Mouse (Mus musculus) layer of hippocampus, adult 2 months (tissue): ENCODE data around the gene Polq. TPM values are rescaled to one million over a fixed set of nuclear protein-coding genes. Genes with fewer than 3 reads are reported as not detected.
"Not testable (repeated sequence)": the region's sequence is repeated elsewhere in the genome, so short reads cannot be mapped to it uniquely, and the experiment has no call there.

Source experiments
- DNase-seq, 2 experiments: peaks; one replicate each; pipeline ENCODE4 v3.0.0; 2022; ENCODE audit warnings: low spot score in 2 of 2
- H3K27ac ChIP-seq: fragments of 200-600 bp; 2 replicates; pipeline ENCODE4 v1.8.1; 2022
- H3K4me3 ChIP-seq: fragments of 200-600 bp; 2 replicates; pipeline ENCODE4 v1.8.1; 2022; ENCODE audit warnings: mild to moderate bottlenecking
- CTCF ChIP-seq: fragments of 200-600 bp; conservative IDR thresholded peaks from 2 replicates; pipeline ENCODE4 v1.8.1; 2022; ENCODE audit warnings: antibody characterized with exemption, mild to moderate bottlenecking, moderate library complexity
- total RNA-seq, 2 experiments: library from RNA; stranded (reverse); gene quantifications; 2 replicates each; pipeline ENCODE4 v1.2.3; 2021

Polq gene
- total RNA-seq, 2 experiments from 2014 or later = 1.2 to 2.0 TPM

DNA sequence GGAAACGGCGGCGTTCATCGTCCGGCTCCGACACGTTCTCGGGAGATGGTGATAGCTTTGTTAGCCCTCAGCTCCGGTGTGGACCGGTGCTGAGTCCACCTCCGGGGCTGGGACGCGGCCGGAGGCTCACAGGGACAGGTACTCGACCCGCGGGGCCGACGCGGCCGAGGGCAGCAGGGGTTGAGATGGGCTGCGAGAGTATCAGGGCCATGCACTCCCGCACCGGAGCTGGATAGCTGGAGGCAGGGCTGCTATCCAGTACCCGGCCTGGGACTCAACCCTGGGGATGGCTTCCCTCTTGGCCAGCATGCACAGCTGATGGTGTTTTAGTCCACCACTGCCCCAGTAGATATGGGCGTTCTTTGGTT lies 320 bp downstream of the Polq start:
- DNase-seq = peak in 1 of 2 experiments; percentile 6
- no peak for TF ChIP-seq CTCF
- no peak overlapping the region for H3K27ac ChIP-seq
- H3K4me3 ChIP-seq = peak overlapping the region; percentile 66

- TF ChIP-seq CTCF = no peak
- Histone ChIP-seq H3K27ac (no peak overlapping the region), H3K4me3 (peak overlapping the region; percentile 66; the same call in 1 of the 2 replicates)
- DNase-seq = no peak
Observed at GRCm38 (mm10) chr16:37012336-37012735, 750 bp downstream of the Polq start.

DNA sequence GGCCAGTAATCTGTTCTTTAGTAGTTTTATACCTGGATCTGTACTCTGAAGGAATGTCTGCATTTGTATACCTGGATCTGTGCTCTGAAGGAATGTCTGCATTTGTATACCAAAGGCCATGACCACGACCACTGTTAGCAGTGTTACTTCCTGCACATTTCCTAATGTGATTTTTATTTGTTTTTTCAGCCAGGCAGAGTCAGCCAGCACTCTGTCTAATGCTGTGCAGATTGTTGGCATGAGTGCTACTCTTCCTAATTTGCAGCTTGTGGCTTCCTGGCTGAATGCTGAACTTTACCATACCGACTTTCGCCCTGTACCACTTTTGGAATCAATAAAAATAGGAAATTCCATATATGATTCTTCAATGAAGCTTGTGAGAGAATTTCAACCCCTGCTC lies 16.0 kb downstream of the Polq start:
- TF ChIP-seq CTCF = no peak
- DNase-seq = peak in 1 of 2 experiments; percentile 11
- Histone ChIP-seq H3K4me3 (no peak overlapping the region), H3K27ac (peak overlapping the region; percentile 76)

GRCm38 (mm10) chr16:37031996-37032395 lies 20.4 kb downstream of the Polq start:
- no peak overlapping the region for H3K4me3 ChIP-seq
- no peak for DNase-seq
- no peak for TF ChIP-seq CTCF
- no peak overlapping the region for H3K27ac ChIP-seq

DNA sequence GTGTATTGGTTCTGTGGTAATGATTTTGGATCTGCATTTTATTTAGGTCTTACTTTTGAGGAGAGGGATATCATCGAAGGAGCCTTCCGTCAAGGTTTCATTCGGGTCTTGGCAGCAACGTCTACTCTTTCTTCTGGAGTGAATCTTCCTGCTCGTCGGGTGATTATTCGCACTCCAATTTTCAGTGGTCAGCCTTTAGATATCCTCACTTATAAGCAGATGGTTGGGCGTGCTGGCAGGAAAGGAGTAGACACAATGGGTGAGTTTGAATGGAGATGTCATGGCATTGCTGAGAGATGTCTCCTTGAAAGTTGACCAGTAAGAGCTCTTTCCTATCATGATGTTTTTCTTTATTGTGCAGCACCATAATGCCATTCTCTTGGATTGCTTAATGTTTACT lies 23.2 kb downstream of the Polq start:
- no peak overlapping the region for H3K4me3 ChIP-seq
- TF ChIP-seq CTCF = no peak
- no peak for DNase-seq
- no peak overlapping the region for H3K27ac ChIP-seq

GRCm38 (mm10) chr16:37059631-37060030 lies 48.0 kb downstream of the Polq start:
- Histone ChIP-seq H3K27ac (no peak overlapping the region), H3K4me3 (no peak overlapping the region)
- no peak for TF ChIP-seq CTCF
- DNase-seq = no peak

GRCm38 (mm10) chr16:37061261-37061660 lies 49.7 kb downstream of the Polq start:
- TF ChIP-seq CTCF = no peak
- Histone ChIP-seq H3K4me3 (no peak overlapping the region), H3K27ac (no peak overlapping the region)
- no peak for DNase-seq

GRCm38 (mm10) chr16:37072354-37072753 lies 60.8 kb downstream of the Polq start:
- no peak for TF ChIP-seq CTCF
- no peak for DNase-seq
- H3K27ac ChIP-seq = no peak overlapping the region

DNA sequence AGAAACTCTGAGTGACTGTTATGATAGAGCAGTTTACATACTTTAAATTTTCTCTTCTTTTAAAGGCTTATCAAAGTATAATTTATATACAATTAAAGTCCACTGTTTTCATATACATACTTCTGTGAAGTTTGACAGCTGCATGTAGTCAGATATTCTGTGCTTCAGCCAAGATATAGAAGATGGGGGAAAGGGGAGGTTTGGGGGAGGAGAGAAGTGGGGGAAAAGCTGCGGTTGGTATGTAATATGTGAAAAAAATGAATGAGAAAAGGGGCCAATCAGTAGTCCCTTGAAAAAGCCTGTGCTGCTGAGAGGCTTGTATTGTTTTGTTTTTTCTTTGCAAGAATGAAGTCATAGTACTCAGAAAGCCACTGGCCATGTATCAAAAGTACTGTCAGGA lies 78.1 kb downstream of the Polq start:
- DNase-seq = no peak
- Histone ChIP-seq H3K27ac (no peak overlapping the region), H3K4me3 (no peak overlapping the region)
- TF ChIP-seq CTCF = no peak

More at GRCm38 (mm10) chr16:37072354-37072753, 60.8 kb downstream of the Polq start:
- no peak overlapping the region for H3K4me3 ChIP-seq

- H3K27ac ChIP-seq = no peak overlapping the region
- no peak for TF ChIP-seq CTCF
- no peak overlapping the region; the same call in 1 of the 2 replicates for H3K4me3 ChIP-seq
- no peak for DNase-seq
Observed at GRCm38 (mm10) chr16:37094169-37094833, 82.7 kb downstream of the Polq start.

DNA sequence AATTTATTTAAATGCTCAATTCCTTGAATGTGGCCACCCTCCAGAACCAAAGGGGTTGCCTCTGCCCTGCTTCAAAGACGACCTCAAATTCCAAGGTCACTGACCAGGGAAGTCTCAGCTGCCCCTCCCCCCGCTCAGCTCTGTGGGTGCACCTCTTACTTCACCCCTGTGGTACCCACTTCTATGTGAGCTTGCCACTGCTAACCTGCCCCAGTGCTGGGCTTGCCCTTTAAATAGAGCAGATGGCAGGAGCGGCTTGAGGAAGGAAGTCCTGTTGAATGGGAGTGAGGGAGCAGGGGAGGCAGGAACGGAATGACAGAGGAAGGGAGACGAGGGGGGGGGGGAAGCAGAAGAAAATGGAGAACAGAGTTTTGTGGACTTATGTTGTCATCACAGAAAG lies 97.2 kb downstream of the Polq start:
- Histone ChIP-seq H3K4me3 (no peak overlapping the region), H3K27ac (no peak overlapping the region)
- TF ChIP-seq CTCF = no peak
- DNase-seq = no peak

DNA sequence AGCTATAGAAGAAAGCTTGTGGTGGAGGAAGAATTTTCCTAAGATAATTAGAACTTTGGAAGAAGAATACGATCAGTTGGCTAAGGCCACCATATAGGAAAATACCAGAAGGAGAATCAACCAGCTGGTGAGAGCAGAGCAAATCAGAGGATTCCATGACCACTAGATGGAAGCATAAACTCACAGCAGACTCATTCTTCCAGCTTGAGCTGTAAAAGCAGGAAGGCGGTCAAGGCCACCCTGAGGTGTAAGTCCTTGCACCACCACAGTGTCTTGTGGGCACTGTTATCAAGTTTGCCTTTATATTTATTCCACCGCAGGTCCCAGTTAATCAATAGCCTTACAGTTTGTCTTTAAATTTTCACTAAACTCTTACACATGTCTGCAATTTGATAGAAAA lies 97.7 kb downstream of the Polq start:
- Histone ChIP-seq H3K4me3 (no peak overlapping the region), H3K27ac (no peak overlapping the region)
- peak; percentile 86 for TF ChIP-seq CTCF
- peak; percentile 62 to 63 for DNase-seq

- not testable (repeated sequence) for H3K27ac ChIP-seq, DNase-seq, H3K4me3 ChIP-seq
Observed at GRCm38 (mm10) chr16:37125190-37125589, 113.6 kb downstream of the Polq start.

Other genes starting within 250 kb of the Polq start
- gene Slc15a2, start 226.8 kb upstream of the Polq start, total RNA-seq = 10 to 100 TPM; 40.0 to 46.5 TPM
- gene Iqcb1, start 183.4 kb upstream of the Polq start, total RNA-seq = 10 to 100 TPM; 41.1 to 46.2 TPM
- 1 to 10 TPM; 1.7 to 3.4 TPM for gene Eaf2, start 136.8 kb upstream of the Polq start, total RNA-seq
- 10 to 100 TPM; 67.6 to 75.6 TPM for gene Golgb1, start 136.6 kb upstream of the Polq start, total RNA-seq
- 1 to 10 TPM; 3.6 to 4.4 TPM for gene Hcls1, start 76.8 kb upstream of the Polq start, total RNA-seq
- gene Fbxo40, start 21.3 kb upstream of the Polq start, total RNA-seq = not detected